Mouse (Mus musculus): ENCODE data around the gene Ifit3b.
"Not testable (repeated sequence)": the region's sequence is repeated elsewhere in the genome, so short reads cannot be mapped to it uniquely, and the experiment has no call there.

The Ifit3b gene

DNA sequence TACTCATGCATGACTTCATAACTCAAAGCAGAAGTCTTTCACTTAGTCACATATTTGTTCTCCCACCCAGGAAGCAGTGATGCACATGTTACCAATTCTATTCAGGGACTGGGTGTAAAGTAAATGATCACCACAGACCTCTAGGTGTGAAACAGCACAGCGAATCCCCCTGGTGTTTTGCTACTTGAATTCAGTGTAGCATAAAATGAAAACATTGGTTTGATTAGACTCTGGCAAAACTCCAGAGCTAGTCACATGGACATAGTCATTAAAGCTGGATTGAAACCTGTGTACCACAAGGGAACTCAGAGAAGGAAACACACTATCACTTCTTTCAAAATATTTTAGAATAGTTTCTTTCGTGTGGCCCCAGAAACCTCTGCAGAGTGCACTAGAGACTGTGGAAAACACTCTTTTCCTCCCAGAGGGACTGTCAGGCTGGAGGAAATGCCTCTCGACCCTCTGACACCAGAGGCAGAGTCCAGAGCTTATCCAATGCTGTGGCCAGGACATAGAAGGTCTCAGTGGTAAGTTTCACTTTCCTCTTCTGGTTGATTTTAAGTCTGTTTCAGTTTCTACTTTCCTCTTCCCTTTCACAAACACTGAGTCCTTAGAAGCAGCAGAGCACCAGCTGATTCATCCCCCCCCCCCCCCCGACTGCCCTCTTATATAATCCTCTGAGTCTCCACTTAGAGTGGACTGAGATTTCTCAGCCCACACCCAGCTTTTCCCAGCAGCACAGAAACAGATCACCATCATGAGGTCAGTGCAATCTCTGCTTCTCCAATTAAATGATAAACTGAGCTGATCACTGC, at the start of gene Ifit3b:
TSS of gene Ifit3b (plus strand) at position 734 of the 815 bp plus-strand sequence.
- peak; percentile 79 for DNase-seq

DNA sequence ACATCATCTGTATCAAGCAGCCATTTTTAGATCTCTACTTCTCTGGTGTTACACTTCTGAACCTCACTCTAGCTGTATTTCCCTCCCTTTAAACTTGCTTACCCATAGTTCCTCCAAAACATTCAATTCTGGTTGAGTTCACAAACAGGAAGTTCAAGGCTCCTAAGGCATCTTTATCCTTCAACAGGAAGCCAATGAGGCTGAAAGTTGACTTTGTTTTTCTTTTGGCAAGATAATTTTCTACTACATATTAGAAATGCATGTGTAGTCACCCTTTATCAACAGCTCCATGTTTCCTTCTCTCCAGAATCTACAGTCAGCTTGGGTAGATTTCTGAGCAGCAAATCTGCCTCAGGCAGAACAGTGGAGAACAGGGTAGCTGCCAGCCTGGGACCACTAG, 45.2 kb upstream of the Ifit3b start:
- no peak for DNase-seq

DNA sequence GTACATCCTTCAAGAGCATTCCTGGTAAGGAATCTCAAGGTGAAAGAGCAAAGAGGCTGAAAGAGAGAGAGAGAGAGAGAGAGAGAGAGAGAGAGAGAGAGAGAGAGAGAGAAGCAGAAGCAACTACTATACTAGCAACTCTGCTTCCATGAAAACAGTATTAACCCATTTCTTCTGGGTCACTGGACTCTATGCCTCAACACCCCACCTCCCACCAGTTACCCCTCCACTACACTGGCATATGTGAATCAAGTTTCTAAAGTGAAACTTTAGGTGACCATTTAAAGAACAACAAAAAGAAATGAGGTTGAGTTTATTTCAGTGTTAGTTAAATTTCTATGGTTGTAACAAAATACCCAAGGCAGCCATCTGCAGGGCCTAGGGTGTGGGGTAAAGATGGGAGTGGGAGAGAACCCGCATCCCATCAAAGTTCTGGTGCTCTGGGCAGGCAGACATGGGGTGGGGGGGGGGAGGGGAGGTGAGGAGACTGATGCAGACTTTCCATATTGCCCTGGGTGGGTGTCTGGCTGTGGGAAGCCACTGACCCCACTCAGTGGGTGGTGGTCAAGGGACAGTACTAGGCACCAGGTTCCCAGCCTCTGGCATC, 41.5 kb upstream of the Ifit3b start:
- no peak for DNase-seq

DNA sequence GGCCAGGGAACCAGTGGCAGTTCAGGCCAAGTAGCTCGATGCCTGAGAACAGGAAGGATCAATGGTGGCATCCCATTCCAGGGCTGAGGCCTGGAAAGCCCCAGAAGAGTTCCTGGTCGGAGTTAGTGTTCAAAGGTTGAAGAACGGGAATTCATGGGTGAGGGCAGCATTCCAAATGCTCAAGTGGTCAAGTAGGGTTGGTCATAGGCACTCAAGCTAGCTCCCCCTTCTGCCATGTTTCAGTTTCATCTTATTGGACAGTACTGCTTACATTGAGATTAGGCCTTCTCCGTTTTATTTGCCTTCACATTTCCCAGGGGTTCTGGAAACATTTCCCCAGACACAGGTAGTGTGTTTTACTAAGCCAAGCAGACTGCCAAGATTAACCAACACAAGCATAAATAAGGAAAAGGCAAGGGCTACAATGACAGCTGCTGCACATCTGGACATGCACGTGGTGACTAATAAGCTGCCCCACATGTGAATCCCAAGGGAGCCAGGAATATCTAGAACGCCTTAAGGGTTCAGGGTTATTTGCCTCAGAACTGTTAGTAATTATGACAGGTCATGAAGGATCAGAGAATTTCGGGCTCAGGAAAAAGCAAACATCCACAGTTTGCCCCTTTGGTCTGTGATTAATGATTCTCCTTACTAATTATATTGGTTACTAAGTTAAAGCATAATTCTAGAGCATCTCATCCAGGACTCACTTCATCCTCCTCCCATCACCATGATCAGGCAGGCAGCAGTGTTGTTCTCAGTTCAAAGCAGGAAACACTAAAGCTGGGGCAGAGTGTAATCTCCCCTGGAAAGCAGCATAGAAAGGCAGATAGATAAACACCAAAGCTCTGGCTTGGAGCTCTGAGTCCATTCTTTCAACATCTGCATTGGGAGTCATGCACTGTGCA, 38.5 kb upstream of the Ifit3b start:
- DNase-seq: no peak

DNA sequence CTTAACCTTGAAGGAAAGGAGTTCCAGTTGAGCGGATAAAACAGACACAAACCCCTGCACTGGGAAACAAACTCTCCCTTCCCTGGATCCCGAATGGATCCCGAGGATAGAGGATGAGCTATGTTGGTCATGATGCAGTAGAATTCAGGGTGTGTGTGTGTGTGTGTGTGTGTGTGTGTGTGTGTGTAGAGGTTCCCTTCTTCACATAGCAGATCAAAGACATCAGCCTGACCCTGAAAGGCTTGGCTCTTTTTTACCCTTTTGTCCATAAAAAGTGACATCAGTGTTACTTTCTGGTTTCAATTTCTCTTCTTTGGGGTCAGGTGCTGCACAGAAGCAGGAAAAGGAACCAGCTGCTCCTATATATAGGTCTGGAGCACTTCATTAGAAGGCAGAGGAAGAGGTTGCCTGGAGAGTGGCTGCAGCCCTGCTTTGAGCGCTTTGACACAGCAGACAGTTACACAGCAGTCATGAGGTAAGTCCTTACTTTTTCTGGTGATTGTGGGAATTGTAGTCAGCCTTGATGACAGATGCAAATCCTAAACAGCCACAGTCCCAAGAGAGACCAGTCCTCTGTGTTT, 37.8 kb upstream of the Ifit3b start:
- DNase-seq: no peak

DNA sequence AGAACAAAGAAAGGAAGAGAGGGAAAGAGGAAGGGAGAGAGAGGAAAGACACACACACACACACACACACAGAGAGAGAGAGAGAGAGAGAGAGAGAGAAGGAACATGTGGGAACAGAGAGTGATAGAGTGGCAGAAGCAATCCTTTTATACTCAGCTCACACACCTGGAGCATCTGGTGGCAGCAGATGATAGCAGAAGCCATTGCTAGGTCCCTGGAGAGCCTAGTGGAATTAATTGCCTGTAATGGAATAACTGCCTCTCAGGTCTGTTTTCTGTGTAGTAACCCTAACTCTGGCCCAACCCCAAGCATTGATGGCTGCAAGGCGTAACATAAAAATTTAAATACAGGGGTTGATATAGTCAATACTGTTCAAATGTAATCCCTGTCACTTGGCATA, 36.7 kb upstream of the Ifit3b start:
- DNase-seq: no peak

DNA sequence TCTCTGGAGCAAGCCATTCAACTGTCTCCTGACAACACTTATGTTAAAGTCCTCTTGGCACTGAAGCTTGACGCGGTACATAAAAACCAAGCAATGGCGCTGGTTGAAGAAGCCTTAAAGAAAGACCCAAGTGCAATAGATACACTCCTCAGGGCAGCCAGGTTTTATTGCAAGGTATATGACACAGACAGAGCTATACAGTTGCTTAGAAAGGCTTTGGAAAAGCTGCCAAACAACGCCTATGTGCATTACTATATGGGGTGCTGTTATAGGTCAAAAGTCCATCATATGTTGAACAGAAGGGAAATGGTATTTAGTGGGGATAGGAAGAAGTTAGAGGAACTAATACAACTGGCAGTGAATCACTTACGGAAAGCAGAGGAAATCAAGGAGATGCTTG, 34.1 kb upstream of the Ifit3b start:
- no peak for DNase-seq

DNA sequence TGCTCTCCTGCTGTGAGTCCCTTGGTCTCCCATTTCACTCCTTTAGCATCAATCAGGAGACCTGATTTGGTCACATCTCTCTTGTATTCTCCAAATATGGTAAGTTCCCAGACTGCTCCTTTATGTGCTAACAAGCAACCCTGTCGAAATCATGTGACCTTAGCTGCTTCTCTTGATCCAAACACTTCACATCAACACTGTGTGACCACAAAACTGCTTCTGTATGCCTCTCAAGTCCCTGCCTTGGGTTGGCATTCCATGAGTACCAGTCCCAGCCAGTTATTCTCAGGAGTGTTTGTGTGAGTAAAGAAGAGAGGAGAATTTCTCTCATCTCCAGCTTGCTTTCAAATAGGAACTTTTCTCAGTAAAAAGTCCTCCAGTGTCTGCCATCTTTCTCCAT, 30.6 kb upstream of the Ifit3b start:
- no peak for DNase-seq

DNA sequence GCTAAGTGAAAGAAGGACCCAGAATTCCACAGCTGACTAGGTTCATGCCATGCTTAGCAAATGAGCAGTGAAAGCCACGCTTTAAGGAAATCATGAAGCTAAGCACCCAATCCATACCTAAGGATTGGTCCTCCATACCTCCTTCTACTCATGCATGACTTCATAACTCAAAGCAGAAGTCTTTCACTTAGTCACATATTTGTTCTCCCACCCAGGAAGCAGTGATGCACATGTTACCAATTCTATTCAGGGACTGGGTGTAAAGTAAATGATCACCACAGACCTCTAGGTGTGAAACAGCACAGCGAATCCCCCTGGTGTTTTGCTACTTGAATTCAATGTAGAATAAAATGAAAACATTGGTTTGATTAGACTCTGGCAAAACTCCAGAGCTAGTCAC, 25.1 kb upstream of the Ifit3b start:
- not testable (repeated sequence) for DNase-seq

DNA sequence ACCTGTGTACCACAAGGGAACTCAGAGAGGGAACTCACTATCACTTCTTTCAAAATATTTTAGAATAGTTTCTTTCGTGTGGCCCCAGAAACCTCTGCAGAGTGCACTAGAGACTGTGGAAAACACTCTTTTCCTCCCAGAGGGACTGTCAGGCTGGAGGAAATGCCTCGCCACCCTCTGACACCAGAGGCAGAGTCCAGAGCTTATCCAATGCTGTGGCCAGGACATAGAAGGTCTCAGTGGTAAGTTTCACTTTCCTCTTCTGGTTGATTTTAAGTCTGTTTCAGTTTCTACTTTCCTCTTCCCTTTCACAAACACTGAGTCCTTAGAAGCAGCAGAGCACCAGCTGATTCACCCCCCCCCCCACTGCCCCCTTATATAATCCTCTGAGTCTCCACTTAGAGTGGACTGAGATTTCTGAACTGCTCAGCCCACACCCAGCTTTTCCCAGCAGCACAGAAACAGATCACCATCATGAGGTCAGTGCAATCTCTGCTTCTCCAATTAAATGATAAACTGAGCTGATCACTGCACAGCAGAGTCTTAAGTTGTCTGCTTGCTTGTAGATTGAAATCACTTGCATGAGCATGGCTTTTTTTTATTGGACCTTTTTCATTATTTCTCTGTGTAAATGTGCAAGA, 24.5 kb upstream of the Ifit3b start, which contains the start of gene Ifit3:
TSS of gene Ifit3 (plus strand) at position 406 of the 641 bp plus-strand sequence.
- peak; percentile 60 for DNase-seq

DNA sequence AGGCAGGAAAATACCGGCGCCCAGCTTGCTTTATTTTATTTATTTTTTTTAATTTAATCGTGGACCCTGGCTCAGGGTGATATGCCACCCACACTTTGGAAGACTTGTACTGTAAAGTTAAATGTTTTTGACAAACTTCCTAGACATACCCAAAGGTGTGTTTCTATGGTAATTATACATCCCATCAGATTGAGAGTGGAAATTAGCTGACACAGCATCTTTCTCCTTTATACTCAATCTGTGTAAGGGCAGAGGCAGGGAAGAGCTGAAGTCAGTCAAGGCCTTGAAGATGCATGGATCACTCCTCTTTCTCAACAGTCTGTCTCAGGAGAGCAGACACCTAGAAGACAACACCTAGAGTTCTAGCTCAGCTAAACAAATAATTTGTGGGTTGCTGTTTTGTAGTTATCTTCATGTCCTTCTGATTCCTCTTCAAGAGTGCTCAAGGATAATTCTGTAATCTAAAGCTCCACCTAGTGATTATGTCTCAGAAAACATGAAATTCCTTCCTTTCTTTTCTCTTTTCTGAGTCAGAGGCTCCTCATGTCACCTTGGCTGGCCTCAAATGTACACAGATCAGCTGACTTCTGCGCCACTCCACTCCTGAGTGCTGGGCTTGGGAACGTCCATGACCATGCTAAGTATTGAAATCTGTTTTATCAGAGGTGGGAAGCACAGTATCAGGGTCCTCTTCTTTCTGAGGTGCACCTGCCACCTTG, 21.9 kb upstream of the Ifit3b start:
- not testable (repeated sequence) for DNase-seq

DNA sequence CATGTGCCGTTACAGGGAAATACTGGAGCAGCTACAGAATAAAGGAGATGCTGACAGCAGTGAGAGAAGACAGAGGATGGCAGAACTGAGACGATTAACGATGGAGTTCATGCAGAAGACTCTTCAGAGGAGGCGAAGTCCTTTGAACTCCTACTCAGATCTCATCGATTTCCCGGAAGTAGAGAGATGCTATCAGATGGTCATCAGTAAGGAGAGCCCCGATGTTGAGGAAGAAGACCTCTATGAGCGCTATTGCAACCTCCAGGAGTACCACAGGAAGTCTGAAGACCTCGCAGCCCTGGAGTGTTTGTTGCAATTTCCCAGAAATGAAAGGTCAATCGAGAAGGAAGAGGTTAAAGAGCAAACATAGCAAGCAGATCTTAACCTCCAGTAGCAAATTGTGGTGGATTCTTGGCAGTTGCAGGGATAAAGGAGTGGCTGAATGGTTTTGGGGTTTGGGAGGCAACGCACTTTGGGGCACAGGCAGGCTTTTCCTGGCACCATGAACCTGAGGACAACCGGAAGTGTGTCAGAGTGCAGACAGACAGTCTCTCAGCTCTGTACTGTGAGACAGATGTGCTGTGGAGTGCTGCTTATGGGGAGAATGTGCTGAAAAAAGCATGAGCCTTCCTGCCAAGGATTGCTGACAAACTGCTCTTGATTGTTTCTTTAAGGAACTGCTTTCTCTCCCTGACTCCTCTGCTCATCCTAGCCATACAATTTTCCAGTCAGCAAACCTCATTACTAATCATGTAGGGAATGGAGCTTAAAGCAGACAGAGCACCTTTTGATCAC, 19.7 kb upstream of the Ifit3b start:
- DNase-seq: not testable (repeated sequence)

DNA sequence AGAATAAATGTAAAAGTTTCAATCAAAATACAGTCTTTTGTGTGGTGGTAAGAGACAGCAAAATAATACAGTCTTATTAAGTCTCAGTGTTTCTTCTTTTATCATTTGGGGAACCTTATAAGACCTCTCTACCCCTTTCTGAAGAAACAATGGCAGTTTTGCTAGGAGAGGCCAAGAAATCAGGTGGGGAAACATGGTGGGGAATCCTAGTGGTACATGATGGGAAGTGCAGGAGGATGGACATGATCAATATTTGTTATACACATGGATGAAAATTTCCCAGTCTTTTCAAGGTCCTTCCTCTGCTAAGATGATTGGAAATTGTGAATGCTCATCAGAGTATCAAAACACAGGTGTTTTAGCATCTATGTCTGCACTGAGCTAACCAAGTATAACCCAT, 18.8 kb upstream of the Ifit3b start:
- no peak for DNase-seq

DNA sequence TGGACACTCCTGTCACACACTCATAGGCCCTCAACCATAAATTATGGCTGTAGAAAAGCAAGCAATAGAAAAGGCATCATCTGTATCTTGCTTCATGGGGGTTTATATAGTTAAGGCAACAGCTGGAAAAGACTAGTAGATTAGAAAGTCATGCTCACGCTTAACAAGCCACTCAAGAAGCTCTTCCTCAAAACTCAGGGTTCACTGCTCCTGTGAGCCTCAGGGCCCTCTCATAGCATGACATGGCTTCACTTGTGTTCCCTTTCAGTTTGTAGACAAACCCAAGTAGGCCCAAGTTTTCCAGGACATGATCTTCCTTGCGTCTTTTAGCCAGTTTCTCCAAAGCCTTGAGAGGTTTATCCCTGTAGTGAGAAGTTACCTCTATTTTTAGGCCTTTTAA, 14.3 kb upstream of the Ifit3b start:
- DNase-seq: no peak

DNA sequence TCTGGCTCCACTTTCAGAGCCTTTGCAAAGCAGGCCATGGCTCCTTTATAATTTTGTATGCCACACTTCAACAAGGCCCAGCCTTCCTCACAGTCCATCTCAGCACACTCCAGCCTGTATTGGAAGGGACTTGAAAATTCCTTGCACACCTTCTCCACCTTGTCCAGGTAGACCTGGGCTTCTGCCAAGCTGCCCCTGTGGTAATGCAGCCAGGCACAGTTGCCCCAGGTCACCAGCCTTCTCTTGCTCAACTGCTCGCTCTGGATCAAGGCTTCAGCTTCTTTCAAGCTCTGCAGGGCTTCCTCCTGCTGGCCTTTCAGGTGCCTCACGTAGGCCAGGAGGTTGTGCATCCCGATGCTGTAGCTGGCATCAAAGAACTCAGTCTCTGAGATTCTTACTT, 13.2 kb upstream of the Ifit3b start:
- DNase-seq: not testable (repeated sequence)

DNA sequence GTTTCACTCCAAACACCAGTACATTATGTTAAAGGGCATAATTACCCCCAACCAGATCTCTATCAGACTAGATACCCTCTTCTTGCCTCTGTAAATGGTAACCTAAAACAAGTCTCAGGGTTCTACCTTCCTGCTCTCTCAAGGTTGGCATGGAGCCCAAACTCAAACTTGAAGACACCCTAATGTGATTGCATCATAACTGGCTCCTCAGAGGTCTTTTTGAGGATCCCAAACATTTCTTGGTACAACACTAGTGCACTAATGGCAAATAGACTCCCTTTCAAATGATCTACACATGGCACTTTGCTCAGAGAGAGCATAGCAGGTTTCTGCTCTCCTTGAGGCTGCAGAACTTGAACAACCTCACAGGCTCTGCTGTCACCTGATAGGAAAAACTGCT, 11.0 kb upstream of the Ifit3b start:
- no peak for DNase-seq

DNA sequence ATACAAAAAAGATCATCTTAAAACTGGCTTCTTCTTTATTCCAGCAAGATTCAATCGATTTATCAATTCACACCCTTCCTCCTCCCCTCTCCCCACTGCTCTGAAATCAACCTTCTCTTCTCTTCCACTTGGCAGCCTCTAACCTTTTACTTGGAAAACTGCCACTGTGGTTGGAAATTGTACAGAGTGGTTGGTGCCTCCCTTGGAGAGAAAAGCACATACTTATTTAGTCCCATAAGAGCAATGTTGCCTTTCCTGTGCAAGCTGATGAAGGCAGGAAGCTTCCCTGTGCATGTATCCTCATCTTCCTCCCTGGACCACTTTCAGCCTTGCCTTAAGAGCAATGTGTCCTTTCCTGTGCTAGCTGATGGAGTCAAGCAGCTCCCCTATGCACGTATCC, 9.4 kb upstream of the Ifit3b start:
- DNase-seq: peak; percentile 70

DNA sequence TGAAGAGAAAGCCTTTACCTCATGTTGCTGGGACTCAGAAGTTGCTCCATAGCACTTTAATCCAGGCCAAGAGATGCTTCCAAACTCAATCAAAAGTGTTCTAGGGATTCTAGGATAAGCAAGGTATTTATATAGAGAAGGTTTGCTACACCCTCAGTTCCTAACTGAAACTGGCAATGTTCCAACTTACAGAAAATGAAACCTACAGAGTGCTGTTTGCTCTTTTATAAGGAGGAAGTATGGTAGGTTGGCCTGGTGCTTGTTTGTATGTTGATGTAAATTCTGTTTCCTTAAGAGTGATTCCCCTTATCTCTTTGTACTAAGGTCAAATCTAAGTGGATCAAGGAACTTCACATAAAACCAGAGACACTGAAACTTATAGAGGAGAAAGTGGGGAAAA, 8.5 kb upstream of the Ifit3b start:
- DNase-seq: not testable (repeated sequence)

DNA sequence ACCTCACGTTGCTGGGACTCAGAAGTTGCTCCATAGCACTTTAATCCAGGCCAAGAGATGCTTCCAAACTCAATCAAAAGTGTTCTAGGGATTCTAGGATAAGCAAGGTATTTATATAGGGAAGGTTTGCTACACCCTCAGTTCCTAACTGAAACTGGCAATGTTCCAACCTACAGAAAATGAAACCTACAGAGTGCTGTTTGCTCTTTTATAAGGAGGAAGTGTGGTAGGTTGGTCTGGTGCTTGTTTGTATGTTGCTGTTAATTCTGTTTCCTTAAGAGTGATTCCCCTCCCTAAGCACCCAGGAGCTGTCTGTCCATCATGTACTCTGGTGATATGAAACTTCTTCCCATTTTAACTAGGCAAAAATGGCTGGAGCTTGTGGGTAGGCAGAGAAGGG, 5.9 kb upstream of the Ifit3b start, which contains the start of gene Ifit1bl1:
TSS of gene Ifit1bl1 (minus strand) at position 69 of the 400 bp plus-strand sequence.
- not testable (repeated sequence) for DNase-seq

DNA sequence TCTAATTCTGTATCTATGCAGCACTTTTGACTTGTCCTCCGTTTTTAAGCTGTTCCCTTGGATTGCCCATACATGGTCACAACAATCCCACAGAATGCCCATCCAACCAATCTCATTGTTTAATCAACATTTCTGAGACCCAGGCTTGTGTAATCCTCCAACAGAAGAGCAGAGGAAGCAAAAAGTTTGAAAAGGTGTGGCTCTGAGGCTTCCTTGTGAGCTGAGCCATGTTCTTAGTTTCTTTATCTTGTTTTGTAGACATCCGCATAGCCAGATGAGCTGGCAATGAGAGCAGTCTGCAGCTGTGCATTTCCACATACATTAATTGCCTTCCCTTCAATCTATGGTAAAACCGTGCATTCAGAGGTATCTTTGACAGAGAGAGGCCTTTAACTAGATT, 2.3 kb upstream of the Ifit3b start:
- no peak for DNase-seq

DNA sequence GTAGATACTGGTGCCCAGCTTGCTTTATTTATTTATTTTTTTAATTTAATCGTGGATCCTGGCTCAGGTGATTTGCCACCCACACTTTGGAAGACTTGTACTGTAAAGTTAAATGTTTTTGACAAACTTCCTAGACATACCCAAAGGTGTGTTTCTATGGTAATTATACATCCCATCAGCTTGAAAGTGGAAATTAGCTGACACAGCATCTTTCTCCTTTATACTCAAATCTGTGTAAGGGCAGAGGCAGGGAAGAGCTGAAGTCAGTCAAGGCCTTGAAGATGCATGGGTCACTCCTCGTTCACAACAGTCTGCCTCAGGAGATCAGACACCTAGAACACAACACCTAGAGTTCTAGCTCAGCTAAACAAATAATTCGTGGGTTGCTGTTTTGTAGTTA, 2.3 kb downstream of the Ifit3b start:
- not testable (repeated sequence) for DNase-seq
